Mouse (Mus musculus) liver (tissue): ENCODE results near the gene Akr1b10.
A peak's percentile ranks its signal among the peaks of the same experiment; 100 is the strongest.
"Not testable (repeated sequence)": the region's sequence is repeated elsewhere in the genome, so short reads cannot be mapped to it uniquely, and the experiment has no call there.

Experiments used
- DNase-seq: peaks from one replicate; pipeline ENCODE4 v3.0.0-alpha.2; 2020; ENCODE audit warnings: mixed read lengths

Akr1b10 gene

DNA sequence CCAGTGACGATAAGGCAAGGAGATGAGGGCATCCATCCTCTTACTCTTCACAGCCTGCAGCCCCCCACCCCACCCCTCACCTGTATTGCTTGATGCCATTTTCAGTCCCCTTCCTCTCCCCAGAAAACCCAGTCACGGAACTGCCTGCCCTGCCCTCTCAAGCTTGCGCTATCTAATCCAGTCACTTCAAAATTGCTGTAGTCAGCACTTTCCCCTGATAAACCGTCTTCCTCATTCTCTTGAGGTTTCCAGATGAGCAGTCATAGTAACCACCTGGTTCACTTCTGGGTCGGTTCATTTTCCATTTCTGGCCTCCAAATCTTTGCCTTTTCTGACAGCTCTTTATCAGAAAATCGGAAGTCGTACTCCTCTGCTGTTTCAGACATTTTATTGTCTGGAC lies 10.2 kb upstream of the Akr1b10 start:
- DNase-seq: no peak

DNA sequence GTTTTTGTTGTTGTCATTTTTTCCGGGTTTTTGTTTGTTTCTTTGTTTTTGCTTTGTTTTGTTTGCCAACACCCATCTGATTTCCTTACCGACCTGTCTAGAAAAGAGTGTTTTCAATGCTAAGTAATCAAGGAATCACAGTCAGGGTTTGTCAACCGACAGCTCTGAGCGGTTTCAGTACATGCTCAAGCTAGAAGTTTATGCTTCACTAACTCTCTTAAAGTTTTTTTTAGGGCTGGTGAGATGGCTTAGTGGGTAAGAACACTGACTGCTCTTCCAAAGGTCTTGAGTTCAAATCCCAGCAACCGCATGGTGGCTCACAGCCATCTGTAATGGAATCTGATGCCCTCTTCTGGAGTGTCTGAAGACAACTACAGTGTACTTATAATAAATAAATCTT lies 8.1 kb upstream of the Akr1b10 start:
- not testable (repeated sequence) for DNase-seq

DNA sequence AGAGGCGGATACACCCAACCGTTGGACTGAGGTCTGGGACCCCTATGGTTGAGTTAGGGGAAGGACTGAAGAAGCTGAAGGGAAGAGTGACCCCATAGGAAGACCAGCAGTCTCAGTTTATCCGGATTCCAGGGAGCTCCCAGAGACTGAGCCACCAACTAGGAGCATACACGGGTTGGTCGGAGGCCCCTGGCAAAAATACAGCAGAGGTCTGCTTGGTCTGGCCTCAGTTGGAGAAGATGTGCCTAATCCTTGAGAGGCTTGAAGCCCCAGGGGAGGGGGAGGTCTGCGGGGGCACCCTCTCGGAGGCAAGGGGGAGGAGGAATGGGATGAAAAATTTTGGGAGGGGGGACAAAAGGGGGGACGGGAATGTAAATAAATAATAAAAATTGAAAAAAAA lies 617 bp upstream of the Akr1b10 start:
- DNase-seq: no peak

DNA sequence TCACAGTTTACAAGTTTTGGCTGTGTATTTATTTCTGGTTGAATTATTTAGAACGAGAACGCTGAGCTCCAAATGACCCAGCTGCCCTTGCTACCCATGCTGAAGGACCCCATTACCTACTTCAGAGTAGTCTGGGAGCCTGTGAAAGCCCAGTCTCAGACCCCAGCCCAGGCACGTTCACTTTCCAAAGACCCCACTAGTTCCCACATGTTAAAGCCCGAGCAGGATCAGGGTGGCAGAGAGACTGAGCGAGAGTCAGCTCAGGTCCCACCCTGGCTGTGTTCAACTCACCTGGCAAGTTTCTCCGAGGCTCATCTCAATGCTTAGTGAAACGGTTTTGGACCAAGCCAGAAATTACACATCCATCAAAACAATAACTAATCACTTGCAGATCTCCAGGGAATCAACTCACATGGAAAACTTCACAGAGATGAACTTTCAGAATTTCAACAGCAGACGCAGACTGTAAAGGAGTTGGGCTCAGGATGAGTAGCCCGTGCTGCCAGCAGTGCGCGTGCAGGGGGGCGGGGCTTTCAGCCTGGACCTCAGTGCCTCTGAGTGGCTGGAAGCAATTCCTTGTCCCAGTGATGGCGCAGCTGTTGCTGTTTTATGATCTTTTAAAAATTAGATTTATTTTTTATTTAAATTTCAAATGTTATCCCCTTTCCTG lies 818 bp downstream of the Akr1b10 start:
- peak; percentile 58 for DNase-seq

DNA sequence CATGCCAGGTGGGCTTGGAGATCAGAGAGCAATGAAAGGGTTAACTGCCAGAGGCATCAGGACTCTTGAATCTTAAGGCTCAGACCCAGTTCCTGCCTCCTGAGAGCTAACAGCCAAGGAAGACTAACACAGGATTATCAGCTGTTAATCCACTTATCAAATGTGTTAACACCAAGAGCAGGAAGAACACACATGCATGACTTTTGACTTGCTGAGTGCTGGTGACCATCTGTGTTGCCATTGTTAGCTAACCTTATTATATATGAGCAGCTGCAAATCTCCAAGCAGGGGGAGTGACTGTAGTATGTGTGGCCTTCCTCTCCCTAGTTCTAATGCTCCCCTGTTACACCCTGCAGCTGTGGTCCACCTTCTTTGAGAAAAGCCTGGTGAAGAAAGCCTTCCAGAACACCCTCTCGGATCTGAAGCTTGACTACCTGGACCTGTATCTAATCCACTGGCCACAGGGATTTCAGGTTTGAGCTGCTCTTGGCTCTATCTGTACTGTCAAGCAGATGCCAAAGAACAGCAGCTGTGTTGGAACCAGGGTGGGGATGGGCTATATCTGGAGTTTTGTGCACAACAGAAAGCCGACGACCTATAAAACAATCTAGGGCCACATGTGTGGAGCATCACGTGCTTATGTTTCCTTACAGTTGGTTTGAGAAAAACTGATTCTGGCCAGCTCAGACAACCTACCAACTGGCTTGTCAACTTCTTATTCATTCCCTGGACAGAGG lies 4.6 kb downstream of the Akr1b10 start:
- DNase-seq: no peak

DNA sequence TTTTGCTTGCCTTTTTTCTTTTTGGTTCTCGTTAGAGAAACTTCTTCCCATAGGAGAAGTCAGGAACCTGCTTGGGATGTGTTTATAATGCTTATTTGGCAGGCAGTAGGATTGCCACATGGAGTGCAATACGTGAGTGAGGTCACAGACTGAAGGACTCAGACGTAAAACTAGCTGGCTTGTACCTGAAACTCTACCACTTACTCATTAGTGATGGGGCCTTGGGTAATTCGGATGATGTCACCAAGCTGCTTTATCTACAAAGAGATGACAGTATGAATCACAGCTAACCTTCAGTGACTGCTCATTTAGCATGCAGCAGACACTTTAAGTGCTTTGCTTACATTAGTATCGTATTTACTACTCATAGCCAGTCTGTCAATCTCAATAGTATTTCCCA lies 11.9 kb downstream of the Akr1b10 start:
- DNase-seq: no peak

DNA sequence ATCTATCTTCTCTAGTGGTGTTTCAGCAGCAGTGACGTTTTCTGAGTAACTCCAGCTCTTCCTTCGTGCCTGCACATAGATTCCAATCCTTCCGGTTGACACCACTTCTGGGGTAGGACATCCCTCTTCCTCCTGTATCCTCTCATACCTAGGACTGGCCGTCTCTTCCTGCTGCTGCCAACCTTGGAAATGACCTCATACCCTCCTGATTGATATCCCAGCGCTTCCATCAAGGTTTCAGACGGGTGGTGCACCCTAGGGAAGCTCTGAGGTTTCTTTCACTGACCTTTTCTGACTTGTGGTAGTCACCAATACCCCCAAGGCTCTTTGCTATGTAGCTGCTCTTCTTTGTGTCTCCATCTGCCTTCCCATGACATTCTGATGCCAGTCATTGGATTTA lies 14.4 kb downstream of the Akr1b10 start:
- no peak for DNase-seq

DNA sequence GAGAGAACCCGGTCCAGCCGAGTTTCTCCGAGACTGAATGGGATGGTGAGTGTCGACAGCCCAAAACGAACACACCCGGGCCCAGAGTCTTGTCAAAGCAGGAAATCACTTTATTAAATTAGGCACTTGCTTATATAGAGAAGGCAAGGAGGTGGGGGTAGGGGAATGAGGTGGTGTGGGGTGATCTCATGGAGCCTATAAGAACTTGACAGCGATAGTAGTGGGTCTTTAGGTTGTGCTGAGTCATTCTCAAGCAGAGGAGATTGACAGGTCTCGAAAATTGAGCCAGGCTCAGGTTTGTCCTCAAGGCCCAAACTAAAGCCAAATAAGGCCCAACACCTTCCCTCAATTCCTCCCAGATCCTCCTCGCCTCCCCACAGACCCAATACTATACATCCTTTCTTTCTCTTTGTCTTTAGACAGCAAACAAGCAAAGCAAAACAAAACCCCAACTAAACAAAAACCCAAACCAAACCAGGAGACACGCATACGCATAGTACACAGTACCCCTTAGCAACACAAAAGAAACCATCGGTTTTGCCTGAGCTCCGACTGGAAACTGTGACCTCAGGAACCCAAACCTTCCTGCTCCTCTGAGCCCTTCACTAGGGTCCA lies 15.7 kb downstream of the Akr1b10 start:
- no peak for DNase-seq

DNA sequence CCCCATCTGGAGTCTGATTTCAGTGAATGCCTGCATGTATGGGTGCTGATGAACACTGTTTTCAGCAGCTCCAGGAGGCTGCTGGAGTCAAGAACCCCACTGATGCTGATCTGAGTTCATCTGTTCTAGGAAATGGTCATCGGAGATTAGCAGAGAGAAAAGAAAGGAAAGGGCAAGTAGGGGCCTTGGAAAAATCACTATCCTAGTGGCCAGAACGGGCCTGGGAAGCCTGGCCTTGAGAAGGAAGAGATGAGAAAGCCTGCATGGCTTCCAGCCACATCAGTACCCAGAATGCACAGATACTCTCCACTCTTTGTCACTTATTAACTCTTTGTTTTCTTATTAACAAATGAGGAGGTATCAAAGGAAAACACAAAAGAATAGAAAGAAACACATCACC lies 16.7 kb downstream of the Akr1b10 start:
- DNase-seq: no peak

DNA sequence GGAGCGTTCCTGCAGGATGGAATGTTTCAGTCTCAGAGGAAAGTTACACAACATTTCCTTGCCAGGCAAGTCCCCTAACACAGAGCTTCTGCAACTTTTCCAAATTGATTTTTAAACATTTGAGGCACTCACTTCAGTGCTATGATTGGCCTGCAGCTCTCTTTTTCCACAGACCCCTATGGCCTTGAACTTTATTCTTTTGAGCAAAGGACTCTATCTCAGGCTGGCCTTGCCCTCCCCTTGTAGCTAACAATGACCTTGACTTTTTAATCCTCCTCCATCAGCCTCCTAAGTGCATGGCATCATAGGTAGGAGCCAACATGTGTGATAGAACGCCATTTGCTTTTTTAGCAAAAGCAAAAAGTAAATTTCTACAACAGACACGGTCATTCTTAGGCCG lies 22.7 kb downstream of the Akr1b10 start:
- DNase-seq: no peak

DNA sequence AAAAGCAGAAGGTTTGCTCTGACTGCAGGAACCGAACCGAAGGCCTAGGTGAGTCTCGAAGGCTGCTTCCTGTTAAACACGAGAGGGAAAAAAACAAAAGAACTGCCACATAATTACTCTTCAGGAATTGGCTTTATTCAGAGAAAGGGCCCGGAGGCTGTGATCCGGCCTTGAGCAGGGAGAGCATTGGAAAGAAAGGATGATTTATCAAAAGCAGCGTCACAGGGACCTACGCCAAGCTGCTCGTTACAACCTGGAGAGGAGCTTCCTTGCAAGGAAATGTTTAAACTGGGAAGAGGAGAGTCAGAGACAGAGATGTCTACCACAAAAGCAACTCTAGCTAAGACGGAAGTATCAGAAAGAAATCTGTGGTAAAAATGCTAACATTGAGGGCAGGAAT lies 23.4 kb downstream of the Akr1b10 start:
- no peak for DNase-seq

DNA sequence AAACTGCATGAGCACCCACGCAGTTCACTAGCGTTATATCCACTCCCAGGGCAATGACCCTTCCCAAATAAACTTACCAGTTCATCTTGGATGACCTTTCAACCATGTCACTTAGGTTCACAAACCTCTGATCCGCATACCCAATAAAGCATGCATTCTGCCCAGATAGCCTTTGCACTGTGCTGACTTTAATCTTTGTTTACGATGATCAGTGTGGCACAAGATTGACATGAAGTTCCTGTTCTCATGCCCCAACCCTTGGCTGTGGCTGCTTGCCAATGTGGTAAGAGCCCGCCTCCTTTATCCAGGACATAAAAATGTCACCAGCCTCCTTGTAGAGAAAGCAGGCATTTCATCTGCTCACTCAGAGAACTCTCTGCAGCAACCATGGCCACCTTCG lies 28.0 kb downstream of the Akr1b10 start, which contains the start of gene Akr1b7:
TSS of gene Akr1b7 (plus strand) at position 312 of the 400 bp plus-strand sequence.
- DNase-seq: no peak

DNA sequence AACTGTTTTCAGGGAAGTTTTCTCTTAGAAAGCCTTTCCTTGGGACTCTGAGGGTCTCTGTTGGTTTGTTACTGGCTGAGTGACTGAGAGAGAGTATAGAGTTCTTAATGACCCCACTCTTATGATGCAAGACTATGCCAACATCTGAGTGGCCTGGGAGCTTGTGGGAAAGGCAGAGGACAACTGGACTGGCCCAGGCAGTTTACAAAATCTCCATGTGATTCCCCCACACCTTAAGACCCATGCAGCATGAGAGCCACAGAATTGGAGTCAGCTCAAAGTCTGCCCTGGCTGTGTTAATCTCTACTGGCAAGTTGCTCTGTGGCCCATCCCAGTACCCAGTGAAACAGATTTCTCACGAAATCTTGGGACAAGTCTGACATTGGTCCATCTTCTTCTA lies 28.7 kb downstream of the Akr1b10 start:
- DNase-seq: no peak

DNA sequence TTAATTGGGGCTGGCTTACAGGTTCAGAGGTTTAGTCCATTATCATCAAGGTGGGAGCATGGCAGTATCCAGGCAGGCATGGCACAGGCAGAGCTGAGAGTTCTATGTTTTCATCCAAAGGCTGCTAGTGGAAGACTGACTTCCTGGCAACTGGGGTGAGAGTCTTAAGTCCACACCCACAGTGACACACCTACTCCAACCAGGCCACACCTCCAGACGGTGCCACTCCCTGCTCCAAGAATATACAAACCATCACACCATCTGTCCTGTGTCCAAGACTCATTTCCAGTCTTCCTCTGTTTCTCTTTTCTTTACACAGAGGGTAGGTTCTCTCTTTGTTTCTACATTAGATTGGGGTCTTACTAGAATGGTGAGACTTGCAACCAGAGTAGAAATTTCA lies 29.4 kb downstream of the Akr1b10 start:
- DNase-seq: not testable (repeated sequence)

DNA sequence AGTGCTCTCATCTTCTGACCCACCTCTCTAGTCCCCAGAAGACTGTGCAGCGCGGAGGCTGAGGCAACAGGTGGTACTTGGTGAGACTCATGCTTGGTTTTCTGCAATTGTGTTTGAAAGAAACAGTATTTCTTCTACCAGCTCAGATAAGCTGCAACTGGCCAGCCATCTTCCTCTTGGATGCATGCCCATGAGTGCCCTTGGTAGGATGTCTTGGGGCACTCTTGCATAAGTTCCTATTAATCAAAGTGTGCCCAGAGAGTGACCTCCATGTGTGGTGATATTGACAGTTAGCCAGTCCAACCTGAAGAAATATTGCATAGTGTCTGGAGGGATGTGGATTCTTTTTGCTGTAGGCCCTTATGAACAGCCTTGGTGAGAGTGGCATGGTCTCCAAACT lies 32.5 kb downstream of the Akr1b10 start:
- DNase-seq: no peak

DNA sequence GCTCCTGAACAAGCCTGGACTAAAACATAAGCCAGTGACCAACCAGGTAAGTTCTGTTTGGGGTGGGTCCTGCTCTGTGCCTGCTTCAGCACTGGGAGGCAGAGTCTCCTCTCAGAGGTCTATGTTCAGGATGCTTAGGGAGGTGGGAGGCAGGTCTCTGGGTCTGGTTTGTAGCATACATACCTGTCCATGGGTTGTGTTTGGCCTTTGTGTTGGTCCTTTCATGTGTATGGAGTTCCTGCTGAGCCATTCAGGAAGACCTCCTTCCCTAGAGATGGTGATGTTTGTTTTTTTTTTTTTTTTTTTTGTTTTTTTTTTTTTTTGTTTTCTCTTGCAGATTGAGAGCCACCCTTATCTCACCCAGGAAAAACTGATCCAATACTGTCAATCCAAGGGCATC lies 35.1 kb downstream of the Akr1b10 start:
- DNase-seq: no peak

DNA sequence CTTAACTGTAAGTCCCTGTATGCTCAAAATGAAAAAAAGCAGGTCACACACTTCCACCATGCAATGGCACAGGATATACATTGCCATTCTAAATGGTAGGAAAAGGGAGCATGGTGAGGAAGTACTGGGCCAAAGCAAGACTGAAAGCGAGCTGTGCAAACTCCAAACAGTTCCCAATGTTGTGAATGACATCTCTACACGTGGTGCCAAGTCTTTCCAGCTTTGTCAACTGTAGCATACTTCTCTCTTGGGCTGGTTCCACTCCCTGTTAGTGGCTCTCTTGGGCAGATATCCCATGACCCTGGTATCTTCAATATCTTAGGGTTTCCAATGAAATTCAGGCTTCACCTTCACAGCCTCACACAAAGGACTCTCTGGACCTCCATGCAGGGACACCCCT lies 55.0 kb downstream of the Akr1b10 start:
- DNase-seq: no peak

DNA sequence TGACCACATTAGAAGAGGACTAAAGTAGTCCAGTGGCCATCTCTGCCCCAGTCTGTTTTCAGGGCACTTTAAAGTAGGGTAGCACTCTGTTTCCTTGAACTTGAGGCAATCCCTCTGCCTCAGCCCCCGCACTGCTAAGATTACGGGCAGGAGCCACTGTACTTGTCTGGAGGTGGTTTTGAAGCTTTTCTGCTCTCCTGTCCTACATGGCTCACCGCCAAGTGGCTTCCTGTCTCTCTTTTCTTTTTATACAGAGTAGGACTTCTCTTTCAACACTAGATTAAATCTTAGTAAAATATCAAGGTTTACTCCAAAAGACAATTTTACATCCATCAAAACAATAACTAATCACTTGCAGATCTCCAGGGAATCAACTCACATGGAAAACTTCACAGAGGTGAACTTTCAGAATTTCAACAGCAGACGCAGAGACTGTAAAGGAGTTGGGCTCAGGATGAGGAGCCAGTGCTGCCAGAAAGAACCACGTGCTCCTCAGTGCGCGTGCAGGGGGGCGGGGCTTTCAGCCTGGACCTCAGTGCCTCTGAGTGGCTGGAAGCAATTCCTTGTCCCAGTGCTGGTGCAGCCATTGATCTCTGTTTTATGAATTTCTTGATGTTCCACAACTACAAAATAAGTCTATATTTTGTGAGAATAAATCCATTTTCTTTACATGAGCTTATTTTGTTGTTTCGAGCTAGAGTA lies 57.7 kb downstream of the Akr1b10 start:
- no peak for DNase-seq

DNA sequence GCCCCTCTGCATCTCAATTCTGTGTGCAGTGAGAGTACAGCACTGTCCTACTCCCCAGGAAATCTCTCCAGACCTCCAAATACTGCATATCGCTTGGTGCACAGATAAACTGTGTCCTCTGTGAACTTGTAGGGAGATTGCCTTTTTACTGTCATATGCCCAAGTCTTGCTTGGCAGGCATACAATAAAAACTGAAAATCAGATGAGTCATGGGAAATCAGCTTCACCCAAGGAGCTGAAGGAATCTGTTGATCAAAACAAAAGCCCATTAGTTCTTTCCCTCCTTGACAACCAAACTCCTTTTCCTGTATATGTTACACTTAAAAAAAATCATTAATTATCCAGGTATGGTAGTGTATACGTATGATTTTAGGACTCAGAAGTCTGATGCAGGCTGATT lies 59.8 kb downstream of the Akr1b10 start:
- DNase-seq: no peak
